Mouse (Mus musculus): ENCODE measurements around the gene Txn1. TPM values are rescaled to one million over a fixed set of nuclear protein-coding genes. Genes with fewer than 3 reads are reported as not detected.

Txn1 gene
- polyA plus RNA-seq, 1 experiment: 145 TPM

GRCm38 (mm10) chr4:57908860-57909259 lies 47.4 kb downstream of the Txn1 start:
- no peak for TF ChIP-seq CTCF (IDR thresholded peaks at IDR 0.05; ENCODE audit: insufficient read depth, low read length)
- TF ChIP-seq POLR2A (IDR thresholded peaks at IDR 0.05; ENCODE audit: borderline replicate concordance, extremely low read depth, low read depth, low read length): no peak
- H3K4me3 ChIP-seq (replicated peaks; ENCODE audit: extremely low read depth, low read depth, low read length): no peak overlapping the region
- 45% methylated on average over 6 of the region's 6 CpGs for WGBS
- DNase-seq: no peak
- H3K4me1 ChIP-seq (ENCODE audit: control insufficient read depth, insufficient read depth, low read length): no peaks in the 10 kb centered on the region

DNA sequence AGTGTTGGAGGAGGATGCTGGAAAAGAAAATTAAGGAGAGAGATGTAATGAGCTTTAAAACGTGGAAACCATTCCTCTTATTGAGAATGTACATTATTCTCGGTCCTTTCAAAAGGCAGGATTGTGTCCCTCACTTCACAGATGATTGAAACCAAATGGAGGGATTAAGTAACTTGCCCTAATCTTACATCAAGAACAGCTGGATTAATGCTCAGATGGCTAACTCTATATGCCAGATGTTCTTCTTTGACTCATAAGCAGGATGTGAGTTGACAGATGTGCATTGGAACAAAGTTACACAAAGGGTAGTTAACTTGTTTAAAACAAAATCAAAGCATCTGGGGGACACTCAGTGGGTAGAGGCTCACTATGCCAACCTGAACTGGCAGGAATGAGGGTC lies 49.5 kb downstream of the Txn1 start:
- Histone ChIP-seq H3K4me3 (replicated peaks; ENCODE audit: extremely low read depth, low read depth, low read length) (no peak overlapping the region), H3K4me1 (ENCODE audit: control insufficient read depth, insufficient read depth, low read length) (no peaks in the 10 kb centered on the region)
- WGBS: 68% methylated on average over 2 of the region's 2 CpGs
- DNase-seq: no peak
- TF ChIP-seq POLR2A (IDR thresholded peaks at IDR 0.05; ENCODE audit: borderline replicate concordance, extremely low read depth, low read depth, low read length): no peak
- TF ChIP-seq CTCF (IDR thresholded peaks at IDR 0.05; ENCODE audit: insufficient read depth, low read length): no peak

DNA sequence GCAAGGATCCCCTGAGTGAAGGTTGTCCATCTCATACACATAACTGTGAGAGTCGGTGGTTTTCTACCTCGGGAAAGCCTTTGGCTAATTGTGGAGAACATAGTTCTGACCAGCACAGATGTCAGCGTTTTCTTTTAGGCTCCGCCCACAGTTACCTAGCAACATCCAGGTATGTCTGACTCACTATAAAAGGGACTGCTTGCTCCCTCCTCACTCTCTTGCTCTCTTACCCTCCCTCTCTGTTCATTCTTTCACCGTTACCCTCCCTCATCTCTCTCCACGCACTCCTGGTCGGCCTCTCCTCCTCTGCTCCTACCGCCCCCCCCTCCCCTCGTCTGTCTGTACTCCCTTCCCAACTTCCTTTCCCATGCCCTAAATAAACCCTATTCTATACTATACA lies 51.6 kb downstream of the Txn1 start:
- no peak for TF ChIP-seq POLR2A (IDR thresholded peaks at IDR 0.05; ENCODE audit: borderline replicate concordance, extremely low read depth, low read depth, low read length)
- no peak for TF ChIP-seq CTCF (IDR thresholded peaks at IDR 0.05; ENCODE audit: insufficient read depth, low read length)
- 25% methylated on average over 9 of the region's 9 CpGs for WGBS
- no peak for DNase-seq
- Histone ChIP-seq H3K4me3 (replicated peaks; ENCODE audit: extremely low read depth, low read depth, low read length) (no peak overlapping the region), H3K4me1 (ENCODE audit: control insufficient read depth, insufficient read depth, low read length) (no peaks in the 10 kb centered on the region)

- Histone ChIP-seq H3K4me1 (ENCODE audit: control insufficient read depth, insufficient read depth, low read length) (no peaks in the 10 kb centered on the region), H3K4me3 (replicated peaks; ENCODE audit: extremely low read depth, low read depth, low read length) (no peak overlapping the region)
- WGBS: 7% methylated on average over 5 of the region's 5 CpGs
- TF ChIP-seq CTCF (IDR thresholded peaks at IDR 0.05; ENCODE audit: insufficient read depth, low read length) (peak; percentile 93), POLR2A (IDR thresholded peaks at IDR 0.05; ENCODE audit: borderline replicate concordance, extremely low read depth, low read depth, low read length) (no peak)
- DNase-seq: peak; percentile 55
These were observed 52.0 kb downstream of the Txn1 start for GRCm38 (mm10) chr4:57904211-57904610.

GRCm38 (mm10) chr4:57902619-57903018 lies 53.6 kb downstream of the Txn1 start:
- Histone ChIP-seq H3K4me1 (ENCODE audit: control insufficient read depth, insufficient read depth, low read length) (no peaks in the 10 kb centered on the region), H3K4me3 (replicated peaks; ENCODE audit: extremely low read depth, low read depth, low read length) (no peak overlapping the region)
- WGBS: 68% methylated on average over 5 of the region's 5 CpGs
- DNase-seq: no peak
- TF ChIP-seq CTCF (IDR thresholded peaks at IDR 0.05; ENCODE audit: insufficient read depth, low read length) (no peak), POLR2A (IDR thresholded peaks at IDR 0.05; ENCODE audit: borderline replicate concordance, extremely low read depth, low read depth, low read length) (no peak)

GRCm38 (mm10) chr4:57901210-57901609 lies 55.0 kb downstream of the Txn1 start:
- no peak overlapping the region for H3K4me3 ChIP-seq (replicated peaks; ENCODE audit: extremely low read depth, low read depth, low read length)
- peak; percentile 49 for DNase-seq
- peak; percentile 88 for TF ChIP-seq CTCF (IDR thresholded peaks at IDR 0.05; ENCODE audit: insufficient read depth, low read length)
- TF ChIP-seq POLR2A (IDR thresholded peaks at IDR 0.05; ENCODE audit: borderline replicate concordance, extremely low read depth, low read depth, low read length): no peak
- H3K4me1 ChIP-seq (ENCODE audit: control insufficient read depth, insufficient read depth, low read length): no peaks in the 10 kb centered on the region
- 5% methylated on average over 4 of the region's 4 CpGs for WGBS

DNA sequence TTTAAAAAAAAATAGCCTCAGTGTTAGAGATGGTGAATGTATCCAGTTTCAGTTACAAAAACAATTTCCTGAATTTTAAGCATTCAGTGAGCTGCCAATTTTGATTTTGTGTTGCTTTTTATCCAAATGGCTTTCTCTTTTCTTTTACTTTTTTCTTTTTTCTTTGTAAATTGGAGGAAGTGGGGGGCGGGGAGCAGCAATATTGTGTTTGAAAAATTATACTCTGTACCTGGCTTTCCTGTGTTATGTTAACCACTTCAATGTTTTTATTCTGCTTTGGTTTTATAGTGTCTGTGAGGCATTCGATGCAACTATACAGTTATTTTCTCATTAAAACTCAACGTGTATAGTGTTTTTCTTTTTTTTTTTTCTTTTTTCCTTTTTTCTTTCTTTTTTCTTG lies 59.6 kb downstream of the Txn1 start:
- 68% methylated on average over 3 of the region's 3 CpGs for WGBS
- no peaks in the 10 kb centered on the region for H3K4me1 ChIP-seq (ENCODE audit: control insufficient read depth, insufficient read depth, low read length)
- DNase-seq: no peak
- H3K4me3 ChIP-seq (replicated peaks; ENCODE audit: extremely low read depth, low read depth, low read length): no peak overlapping the region
- TF ChIP-seq CTCF (IDR thresholded peaks at IDR 0.05; ENCODE audit: insufficient read depth, low read length): no peak
- TF ChIP-seq POLR2A (IDR thresholded peaks at IDR 0.05; ENCODE audit: borderline replicate concordance, extremely low read depth, low read depth, low read length): no peak

- 41% methylated on average over 6 of the region's 6 CpGs for WGBS
- no peak overlapping the region for H3K4me3 ChIP-seq (replicated peaks; ENCODE audit: extremely low read depth, low read depth, low read length)
- no peak for DNase-seq
- no peak for TF ChIP-seq CTCF (IDR thresholded peaks at IDR 0.05; ENCODE audit: insufficient read depth, low read length)
- H3K4me1 ChIP-seq (ENCODE audit: control insufficient read depth, insufficient read depth, low read length): no peaks in the 10 kb centered on the region
These were observed 60.3 kb downstream of the Txn1 start for GRCm38 (mm10) chr4:57895902-57896301.

DNA sequence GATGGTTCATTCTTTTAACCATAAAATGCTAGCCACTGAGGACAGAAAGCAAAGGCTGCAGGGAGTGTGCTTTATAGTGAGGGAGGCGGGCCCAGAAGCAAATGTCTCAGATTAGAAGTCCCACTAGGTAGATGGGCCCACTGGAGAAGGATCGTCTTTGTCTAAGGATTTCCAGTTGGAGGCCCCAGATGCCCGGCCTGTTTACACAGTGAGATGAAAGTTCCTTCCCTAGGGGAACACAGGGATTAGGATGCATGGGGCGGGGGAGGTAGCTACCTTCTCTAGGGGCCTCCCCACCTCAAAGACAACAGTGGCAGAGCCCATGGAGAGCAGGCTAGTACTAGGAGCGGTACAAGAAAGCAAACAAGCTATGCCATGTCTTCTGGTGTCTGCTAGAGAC lies 61.1 kb downstream of the Txn1 start:
- Histone ChIP-seq H3K4me1 (ENCODE audit: control insufficient read depth, insufficient read depth, low read length) (no peaks in the 10 kb centered on the region), H3K4me3 (replicated peaks; ENCODE audit: extremely low read depth, low read depth, low read length) (no peak overlapping the region)
- no peak for DNase-seq
- TF ChIP-seq CTCF (IDR thresholded peaks at IDR 0.05; ENCODE audit: insufficient read depth, low read length): no peak
- no peak for TF ChIP-seq POLR2A (IDR thresholded peaks at IDR 0.05; ENCODE audit: borderline replicate concordance, extremely low read depth, low read depth, low read length)
- 58% methylated on average over 5 of the region's 5 CpGs for WGBS

Other genes with a start within 250 kb of the Txn1 start
- 348 and 349 TPM in 2 replicates for gene Akap2, start 238.8 kb downstream of the Txn1 start, polyA plus RNA-seq (2012; rRNA removed)
- gene D630039A03Rik, start 40.1 kb downstream of the Txn1 start, polyA plus RNA-seq (2012; rRNA removed): 3.2 and 5.4 TPM in 2 replicates
- not detected in 2 replicates for gene Txndc8, start 52.7 kb upstream of the Txn1 start, polyA plus RNA-seq (2012; rRNA removed)

Data from lung, adult 2 months (tissue).